10 mouse cellular contexts compared by ENCODE assay signal in the genomic region with DNA sequence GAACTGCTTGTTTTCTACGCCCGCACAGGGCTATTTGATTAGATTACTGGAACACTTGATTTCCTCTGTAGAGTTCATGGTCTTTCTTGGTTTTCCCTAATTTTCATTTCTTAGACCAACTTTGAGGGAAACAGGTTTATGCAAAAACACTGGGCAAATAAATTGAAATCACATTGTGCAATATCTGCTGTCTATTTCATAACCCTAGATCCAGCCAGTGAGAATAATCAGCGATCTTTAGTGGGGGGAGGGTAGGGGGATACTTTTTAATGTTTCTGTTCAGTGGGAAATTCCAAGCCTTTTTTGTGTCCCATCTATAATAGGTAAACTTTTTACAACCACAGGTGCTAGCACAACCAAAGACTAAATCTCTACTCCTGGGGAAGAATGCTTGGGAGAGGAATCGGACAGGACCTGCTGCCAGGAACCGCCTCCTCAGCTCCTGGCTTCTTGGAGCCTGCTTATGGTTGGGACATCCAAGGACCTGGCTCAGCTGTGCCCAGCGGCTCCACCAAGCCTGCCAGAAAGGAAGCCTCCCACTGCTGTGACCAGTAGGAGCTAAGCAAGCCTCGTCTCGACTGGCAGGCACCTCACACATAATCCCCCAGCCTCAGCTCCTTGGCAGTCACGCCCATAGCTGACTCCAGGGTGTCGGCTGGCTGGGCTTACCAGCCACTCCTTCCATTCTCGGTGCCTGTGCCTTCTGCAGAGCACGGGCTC.
DNase-seq lines count a peak whose midpoint lies in the region; TF ChIP-seq lines count a peak whose summit lies in the region.
"Had no signal": no experiment of that assay in that cellular context is flagged by ENCODE, and none has a peak within 500 bp of the region (broad histone marks: within the 10 kb centered on the region; RNA-seq: fewer than 3 reads in every experiment).

No protein-coding gene starts in this region.

- peak overlapping the region; percentile 33; the same call in 1 of the 2 replicates for H3K9ac ChIP-seq in liver, adult 2 months (ENCODE audit: low read depth, low read length)
- H3K9ac ChIP-seq: heart, embryonic 15.5 days had no signal

- H3K4me3 ChIP-seq in liver, adult 2 months (ENCODE audit: insufficient read depth, low read depth, low read length): peak overlapping the region; percentile 32; the same call in 1 of the 2 replicates
- H3K4me3 ChIP-seq in heart, embryonic 10.5 days: no peak overlapping the region
- H3K4me3 ChIP-seq: heart, embryonic 15.5 days; myocyte had no signal

- H3K27ac ChIP-seq in liver, adult 2 months (replicated peaks; ENCODE audit: insufficient read depth, low read depth, low read length): peak overlapping the region; percentile 30
- H3K27ac ChIP-seq in heart, embryonic 10.5 days: 0 out of 2 replicates have a peak overlapping the region, but pooled peaks have one; percentile 42
- H3K27ac ChIP-seq: heart, embryonic 15.5 days had no signal

- H3K9me3 ChIP-seq in heart, embryonic 10.5 days: no peaks in the 10 kb centered on the region
- H3K9me3 ChIP-seq: heart, embryonic 15.5 days had no signal

- H3K4me1 ChIP-seq in liver, adult 2 months (ENCODE audit: control insufficient read depth, insufficient read depth, low read length): peaks cover 16% of the 10 kb centered on the region
- 0 out of 2 replicates have a peak, but pooled peaks cover 13% of the 10 kb centered on the region for H3K4me1 ChIP-seq in heart, embryonic 10.5 days
- H3K4me1 ChIP-seq: heart, embryonic 15.5 days had no signal

- no peaks in the 10 kb centered on the region for H3K79me2 ChIP-seq in liver, adult 2 months (ENCODE audit: control insufficient read depth, insufficient read depth, low read length)

- peak; percentile 85 for DNase-seq in liver, adult 2 months (ENCODE audit: extremely low read depth, low read depth, low spot score)
- no peak for DNase-seq in liver
- peak; percentile 38 to 41 for DNase-seq in cerebellum, postnatal 14 days
- DNase-seq in heart, embryonic 10.5 days (ENCODE audit: low spot score): no peak
- peak; percentile 57 for DNase-seq in right cerebral cortex, postnatal 25 days
- DNase-seq in thymus, postnatal 4 days: no peak
- DNase-seq in thymus, postnatal 25 days: no peak
- DNase-seq: thymus, adult 2 months had no signal

- TF ChIP-seq POLR2A in liver, adult 2 months (IDR thresholded peaks at IDR 0.05; ENCODE audit: extremely low read depth, insufficient read depth, low read length): no peak

- H3K36me3 ChIP-seq in liver, adult 2 months (ENCODE audit: control insufficient read depth, insufficient read depth, low read length): no peaks in the 10 kb centered on the region
- no peaks in the 10 kb centered on the region for H3K36me3 ChIP-seq in heart, embryonic 10.5 days
- H3K36me3 ChIP-seq: heart, embryonic 15.5 days had no signal

- TF ChIP-seq CTCF in liver, adult 2 months (IDR thresholded peaks at IDR 0.05; ENCODE audit: low read depth, low read length): no peak

- 16% methylated on average over 12 of the region's 12 CpGs for WGBS in liver, adult 2 months
- 38% methylated on average over 12 of the region's 12 CpGs for WGBS in heart, embryonic 10.5 days

- no peaks in the 10 kb centered on the region for H3K27me3 ChIP-seq in liver, adult 2 months (ENCODE audit: control insufficient read depth, insufficient read depth, low read length)
- peaks cover 13% of the 10 kb centered on the region for H3K27me3 ChIP-seq in heart, embryonic 10.5 days (ENCODE audit: insufficient read depth, poor library complexity, severe bottlenecking)
- H3K27me3 ChIP-seq: heart, embryonic 15.5 days had no signal

Comparison
In these comparisons a context has a peak if more than half of its experiments do, and no peak if none do; other contexts are left out.
1. DNase-seq: peak in liver, adult 2 months (single experiment), cerebellum, postnatal 14 days (2 of 2) and right cerebral cortex, postnatal 25 days (single experiment); none in liver (single experiment), heart, embryonic 10.5 days (single experiment), thymus, postnatal 4 days (single experiment) and thymus, postnatal 25 days (single experiment).